Mouse (Mus musculus) erythroid progenitor cell, adult 5-6 weeks (primary cell): ENCODE data around the gene Cand1. TPM values are rescaled to one million over a fixed set of nuclear protein-coding genes. Genes with fewer than 3 reads are reported as not detected.

Experiments used
- ATAC-seq: replicated peaks from 2 replicates; pipeline ENCODE4 v1.8.0; 2016; ENCODE audit warnings: moderate number of reproducible peaks, mild to moderate bottlenecking, moderate TSS enrichment, inconsistent platforms; ENCODE audit not compliant: poor library complexity, low FRiP score, severe bottlenecking
- total RNA-seq, 2 experiments: library from RNA; stranded (forward) in 1 of 2; stranded (reverse) in 1 of 2; fragments of 150-400 nt in 1 of 2; fragments of 186-747, 209-891 nt in 1 of 2; gene quantifications; 2 replicates each; pipeline versions ENCODE4 v1.2.3 to v1.2.4; 2015 to 2017; ENCODE audit warnings: low replicate concordance in 2 of 2

Cand1 gene
- total RNA-seq, 2 experiments from 2014 or later, result 28.4 to 28.9 TPM

DNA sequence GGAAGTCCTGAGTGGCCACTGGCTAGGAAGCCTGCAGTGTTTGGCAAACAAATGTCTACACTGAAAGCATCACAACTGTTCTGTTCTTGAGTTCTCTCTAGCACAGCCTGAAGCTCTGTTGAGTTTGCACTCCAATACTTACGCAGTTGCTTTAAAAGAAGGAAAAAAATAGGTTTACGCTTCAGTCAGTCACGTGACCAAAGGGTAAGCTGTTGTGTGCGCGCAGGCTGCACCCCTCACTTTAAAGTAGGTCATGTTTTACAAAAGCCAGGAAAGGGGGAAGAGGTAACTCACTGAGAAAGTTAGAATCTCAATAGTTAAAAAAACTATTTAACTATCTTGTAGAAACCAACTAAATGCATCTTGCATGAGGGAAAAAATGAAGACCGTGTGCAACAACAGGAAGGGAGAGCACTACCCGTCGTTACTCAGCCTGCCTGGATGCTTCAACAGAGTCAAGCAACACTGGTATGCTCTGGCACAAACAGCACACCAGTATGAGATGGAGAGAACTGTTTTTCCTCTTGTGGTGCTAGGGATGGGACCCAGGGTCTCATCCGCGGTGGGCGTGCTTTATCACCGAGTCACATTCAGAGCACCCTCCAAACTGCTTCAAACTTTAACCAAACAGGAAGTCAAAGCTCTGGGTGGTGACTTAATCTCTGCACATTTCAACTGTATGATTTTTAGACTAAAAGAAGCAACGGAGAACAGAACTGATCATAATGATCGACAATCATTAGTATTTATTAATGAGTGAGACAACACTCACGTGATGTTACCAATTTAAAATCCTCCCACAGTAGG lies 21.4 kb downstream of the Cand1 start:
- no peak for ATAC-seq

DNA sequence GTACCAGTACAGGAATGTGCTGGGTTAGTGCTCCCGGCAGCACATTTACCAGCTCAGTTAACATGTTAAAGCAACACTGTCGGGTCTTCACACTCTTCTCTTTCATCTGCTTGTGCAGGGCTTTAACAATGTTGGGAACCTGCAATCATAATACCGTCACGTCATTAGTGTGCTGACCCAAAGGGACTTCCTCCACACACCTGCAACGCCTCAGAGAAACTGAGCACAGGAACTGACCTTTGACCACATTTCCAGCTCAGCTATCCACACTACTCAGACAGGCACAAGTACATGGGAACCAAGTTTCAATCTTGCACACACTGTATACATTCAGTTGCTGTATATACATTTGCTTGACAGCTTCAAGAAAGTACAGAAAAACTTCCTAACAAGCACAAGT lies 27.4 kb downstream of the Cand1 start:
- no peak for ATAC-seq

DNA sequence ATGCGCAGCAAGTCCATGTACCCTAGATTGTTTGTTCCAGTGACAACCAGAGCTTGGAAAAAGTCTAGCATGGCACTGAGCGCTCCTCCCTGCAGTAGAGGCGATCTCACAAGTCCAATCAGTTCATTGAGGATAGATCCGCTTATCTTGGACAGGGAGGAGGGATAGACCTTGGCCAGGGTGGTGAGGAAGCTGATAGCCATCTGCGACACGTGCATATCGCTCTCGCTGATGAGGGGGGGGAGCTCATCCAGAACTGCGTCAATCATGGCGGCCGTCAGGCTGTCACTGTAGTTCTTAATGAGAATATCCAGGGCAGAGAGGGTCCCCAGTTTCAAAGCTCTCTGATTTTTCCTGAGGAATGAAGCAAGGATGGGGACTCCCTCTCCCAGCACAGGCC lies 28.6 kb downstream of the Cand1 start:
- ATAC-seq, result no peak

DNA sequence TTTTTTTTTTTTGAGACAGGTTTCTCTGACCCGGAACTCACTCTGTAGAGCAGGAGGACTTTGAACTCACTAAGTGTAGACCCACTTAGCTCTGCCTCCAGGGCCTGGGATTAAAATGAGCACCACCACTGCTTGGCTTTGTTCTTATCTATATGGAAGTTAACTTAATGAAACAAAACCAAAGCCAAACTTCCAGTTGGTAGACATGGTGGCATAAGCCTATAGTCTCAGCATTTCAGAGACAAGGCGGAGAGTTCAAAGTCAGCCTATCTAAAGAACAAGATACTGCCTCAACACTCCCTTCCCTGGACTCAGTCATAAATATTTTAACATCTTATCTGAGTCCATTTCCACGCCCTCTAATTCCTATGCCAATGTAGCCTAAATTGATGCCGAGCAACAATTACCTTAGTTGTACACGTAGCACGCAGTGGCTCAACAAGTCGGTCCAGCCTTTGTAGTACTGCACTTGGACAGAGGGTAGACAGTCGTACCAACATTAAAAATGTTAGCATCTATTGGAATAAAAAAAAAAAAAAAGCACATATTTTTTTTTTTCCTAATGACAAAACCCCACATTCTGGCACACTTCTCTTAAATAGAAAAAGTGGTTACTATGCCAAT lies 33.4 kb downstream of the Cand1 start:
- ATAC-seq, result no peak

DNA sequence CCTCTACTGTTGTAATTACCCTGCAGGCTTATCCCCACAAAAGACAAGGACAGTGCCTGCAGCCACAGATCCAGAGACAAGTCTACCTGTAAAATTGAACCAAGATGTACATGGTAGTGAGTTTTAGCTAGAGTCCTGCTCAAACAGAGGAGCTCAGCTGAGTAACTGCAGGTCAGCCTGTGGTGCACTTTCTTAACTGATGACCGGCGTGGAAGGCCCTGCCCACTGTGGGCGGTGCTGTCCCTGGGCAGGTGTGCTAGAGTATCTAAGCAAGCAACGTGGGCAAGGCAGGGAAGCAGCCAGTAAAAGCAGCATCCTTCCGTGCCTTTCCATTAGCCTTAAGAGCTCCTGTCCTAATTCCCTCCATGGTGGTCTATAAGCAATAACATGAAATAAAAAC lies 34.6 kb downstream of the Cand1 start:
- no peak for ATAC-seq

DNA sequence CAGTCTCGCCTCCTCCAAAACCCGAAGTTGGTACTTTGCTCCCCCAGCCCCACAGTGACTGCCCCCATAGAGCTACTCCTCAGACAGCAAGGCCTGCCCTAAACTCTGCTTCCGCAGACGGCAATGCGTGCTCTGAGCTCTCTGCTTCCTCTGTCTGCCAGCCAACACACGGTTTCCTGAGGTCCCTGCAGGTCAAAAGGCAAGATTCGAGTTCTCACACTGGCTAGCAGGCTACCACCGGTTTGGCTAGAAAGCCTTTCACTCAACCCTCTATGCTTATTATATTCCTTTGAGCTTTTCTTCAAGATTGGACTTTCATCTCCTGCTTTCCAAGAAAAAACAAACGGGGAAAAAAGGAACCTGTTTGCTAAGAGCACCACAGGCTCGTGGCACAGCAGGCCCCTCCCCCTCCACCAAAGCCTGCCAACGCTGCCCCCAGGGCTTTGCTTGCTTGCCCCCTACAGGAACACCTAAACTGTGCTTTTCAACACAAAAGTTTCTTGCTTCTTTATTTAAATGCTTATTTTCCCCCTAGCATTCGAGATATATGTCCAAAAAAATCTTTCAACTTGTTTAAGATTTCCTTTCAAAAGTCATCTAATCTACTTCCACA lies 35.4 kb downstream of the Cand1 start:
- ATAC-seq, result no peak

DNA sequence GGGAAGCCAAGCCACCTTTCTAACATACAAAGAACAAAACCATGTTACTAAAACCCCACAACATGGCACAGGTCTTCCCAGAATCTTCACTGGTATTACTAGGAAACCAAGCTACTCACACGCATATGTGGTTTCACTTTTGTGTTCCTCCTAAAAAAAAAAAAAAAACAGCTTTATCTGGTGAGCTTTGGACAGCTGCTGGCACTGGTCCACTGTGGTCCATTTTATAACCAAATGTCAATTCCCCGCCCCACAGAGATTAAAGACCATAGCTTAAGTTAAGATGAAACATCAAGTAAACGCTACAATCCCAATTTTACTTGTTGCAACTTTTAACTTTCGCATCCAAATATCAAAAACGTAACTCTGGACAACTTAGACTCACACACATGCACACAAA lies 40.0 kb downstream of the Cand1 start:
- no peak for ATAC-seq

DNA sequence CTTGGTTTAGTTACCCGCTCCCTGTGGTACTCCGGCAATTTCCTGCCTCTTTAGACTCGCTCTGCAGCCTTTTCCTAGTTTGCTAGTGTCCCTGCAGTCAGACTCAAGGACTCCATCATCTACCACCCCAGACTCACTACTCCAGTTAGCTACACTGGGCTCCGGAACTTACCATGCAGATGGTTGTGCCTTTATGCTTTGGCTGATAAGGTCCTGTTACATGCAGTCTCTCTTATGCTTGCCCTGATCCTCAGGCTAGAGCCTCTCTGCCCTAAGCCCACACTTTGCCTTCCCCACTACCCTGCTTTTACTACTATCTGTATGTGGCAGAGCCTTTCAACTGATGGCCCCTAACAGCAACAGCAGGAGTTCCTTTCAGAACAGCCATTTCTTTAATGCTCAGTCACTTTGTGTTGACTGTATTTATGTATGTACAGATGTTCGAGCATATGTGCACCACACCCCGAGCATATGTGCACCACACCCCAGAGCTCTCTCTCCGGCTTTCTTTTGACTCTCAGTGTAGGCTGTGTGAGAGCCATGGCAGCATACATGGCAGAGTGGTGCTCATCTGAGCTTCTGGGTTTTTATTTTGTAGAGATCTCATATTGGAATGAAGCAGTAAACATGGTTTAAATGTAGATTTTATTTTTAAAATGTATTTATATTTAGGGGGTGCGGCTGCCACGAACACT lies 41.5 kb downstream of the Cand1 start:
- ATAC-seq, result no peak

DNA sequence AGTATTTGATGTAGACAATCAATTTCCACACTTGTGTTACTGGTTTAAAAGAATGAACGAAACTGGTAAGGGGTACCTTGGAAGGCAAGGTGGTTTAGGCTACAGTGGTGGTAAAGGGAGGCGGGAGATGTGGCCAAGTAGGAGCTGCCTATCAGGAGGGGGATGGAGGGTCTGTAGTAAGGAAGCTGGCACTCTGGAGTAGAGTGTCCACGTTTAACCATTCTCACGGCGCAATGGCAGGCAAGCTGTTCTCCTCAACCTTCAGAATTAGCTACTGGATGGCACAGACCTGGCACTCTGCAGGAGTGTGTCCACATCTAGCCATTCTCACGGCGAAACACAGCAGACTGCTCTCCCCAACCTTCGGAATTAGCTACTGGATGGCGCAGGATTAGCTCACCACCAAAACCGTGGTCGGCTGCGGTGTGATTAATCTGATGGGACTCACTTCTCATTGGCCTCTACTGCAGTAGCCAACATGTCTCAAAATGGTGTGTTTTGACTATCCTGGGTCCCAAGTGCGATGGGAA lies 42.2 kb downstream of the Cand1 start:
- ATAC-seq, result no peak

DNA sequence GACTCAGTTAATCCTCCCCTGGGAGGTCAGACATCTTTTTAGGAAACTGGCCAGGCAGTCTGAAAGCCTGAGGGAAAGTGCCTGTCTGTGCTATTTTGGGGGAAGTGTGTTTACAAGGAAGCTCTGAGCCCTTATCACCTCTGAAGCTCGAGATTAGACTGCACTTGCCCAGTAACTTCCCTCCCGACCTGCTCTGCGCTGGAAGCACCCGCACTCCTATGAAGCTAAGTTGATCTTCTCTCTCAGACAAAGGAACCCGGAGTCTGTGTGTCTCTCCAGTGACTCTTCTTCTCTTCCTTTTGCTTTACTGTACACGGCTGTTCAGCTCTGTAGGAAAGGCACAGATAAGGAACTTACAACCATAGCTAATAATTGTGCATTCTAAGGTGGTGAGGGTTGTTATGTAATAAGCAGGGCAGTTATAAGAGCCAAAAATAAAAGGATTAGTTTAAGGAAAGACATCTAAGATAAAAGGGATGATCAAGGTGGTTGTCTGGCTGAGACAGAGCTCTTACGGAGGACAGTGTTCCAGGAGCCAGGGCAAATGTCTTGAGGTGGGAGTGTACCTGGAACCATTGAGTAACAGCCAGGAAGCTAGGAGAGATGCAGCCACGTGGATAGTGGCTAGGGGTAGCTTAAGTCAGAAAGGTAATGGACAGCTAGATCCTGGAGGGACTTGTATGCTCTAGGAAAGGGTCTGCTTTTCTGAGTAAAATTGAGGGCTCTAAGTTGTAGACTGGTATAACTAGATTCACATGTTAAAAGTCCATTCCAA lies 47.1 kb downstream of the Cand1 start:
- ATAC-seq, result no peak

DNA sequence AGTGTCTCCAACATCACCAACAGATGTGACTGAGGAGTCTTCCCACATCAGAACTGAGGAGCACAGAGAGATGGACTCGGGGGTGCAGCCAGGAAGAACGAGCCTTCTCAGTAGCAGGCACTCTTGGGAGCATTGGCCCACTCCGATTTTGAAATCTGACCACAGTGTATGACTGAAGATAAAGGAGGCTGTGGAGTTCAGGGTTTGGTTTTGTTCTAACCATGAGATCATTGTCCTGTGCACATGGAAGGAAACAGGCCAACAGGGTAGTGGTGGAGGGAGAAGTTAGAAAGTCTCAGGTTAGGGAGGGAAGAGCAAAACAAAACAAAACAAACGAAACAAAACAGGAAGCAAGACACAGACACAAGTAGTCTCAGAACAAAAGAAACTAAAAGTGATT lies 52.1 kb downstream of the Cand1 start:
- no peak for ATAC-seq

DNA sequence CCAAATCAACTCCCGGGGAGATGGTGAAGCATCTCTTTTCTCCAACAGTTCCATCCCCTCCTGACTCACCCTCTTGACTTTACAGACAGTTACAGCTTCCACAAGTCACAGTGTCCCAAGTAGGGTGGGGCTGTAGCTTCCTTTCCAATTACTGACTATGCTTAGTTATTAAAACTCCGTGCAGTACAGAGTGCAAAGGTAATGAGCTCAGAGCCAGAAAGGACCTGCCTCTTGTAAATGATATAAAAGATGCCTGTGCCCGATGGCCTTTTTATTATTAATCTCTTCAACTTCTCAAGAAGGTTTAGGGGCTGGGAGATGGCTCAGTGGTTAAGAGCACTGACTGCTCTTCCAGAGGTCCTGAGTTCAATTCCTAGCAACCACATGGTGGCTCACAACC lies 70.2 kb downstream of the Cand1 start:
- ATAC-seq, result no peak

DNA sequence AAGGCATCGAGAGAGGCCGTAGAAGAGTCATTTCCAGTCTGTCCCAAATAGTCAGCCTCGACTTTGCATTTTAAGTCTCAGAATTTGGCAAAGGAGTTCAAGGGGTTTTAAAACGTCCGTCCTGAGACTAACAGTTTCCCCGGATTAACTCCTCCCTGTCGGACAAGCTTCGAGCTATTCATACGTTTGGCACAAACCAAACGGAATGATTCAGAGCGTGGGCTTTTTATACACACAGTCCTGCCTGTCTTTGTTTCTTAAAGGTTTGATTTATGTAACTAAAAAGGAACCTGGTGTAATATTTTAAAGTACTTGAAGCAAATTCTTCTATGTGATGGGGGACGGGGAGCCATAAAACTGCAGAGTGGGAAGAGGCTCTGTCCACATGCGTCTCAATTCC lies 70.6 kb downstream of the Cand1 start:
- no peak for ATAC-seq

DNA sequence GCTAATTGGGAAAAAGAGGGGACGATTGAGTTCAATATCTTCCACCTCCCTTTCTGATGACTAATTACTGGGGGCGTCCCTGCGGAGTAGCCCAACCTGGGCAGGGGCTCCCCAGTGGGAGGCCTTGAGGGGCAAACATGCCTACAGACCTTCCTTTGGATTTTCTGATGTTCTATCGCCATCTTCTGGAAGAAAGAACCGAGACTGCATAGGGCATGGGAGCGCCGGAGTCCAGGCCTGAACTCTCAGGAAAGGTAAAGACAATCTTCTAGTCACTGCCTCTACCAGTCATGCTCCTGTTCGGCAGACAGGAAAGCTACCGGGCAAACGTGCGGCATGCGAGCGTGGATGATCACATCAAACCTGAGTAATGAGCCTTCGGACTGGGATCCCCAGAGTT lies 71.1 kb downstream of the Cand1 start:
- no peak for ATAC-seq

DNA sequence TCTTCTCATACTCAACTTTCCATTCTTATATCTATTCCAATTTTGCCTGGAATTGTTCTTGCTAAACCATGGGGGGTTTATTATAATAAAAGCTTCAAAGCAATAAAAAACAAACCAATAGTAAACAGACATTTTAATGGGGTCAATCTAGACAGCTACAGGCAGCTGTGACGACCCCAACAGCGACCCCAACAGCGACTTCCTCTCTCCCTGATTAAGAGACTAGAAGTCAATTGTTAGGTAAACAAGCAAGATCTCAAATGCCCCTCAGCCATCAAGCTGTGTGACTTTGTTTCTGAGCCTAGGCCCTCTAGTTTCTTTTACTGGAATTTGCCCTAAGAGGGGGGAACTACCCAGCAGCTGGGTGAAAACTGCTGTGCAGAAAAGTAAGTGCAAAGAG lies 72.0 kb downstream of the Cand1 start:
- ATAC-seq, result no peak

DNA sequence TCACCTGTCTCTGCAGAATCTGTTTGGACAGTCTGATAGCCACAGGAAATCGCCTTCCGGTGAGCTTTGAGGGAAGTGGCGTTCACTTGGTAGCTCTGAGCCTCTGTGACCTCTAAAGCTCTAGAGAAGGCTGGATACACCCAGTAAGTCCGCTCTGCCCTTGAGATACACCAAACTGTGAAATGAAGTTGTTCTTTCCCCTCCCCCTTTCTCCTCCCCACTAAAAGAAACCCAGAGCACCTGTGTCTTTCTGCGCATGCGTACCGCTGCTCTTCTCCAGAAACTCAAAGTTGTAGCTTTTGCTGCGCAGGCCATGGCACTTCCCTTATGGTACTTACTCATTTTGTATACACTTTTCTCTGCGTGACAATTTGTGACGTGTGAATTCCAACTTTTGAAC lies 74.8 kb downstream of the Cand1 start:
- no peak for ATAC-seq

DNA sequence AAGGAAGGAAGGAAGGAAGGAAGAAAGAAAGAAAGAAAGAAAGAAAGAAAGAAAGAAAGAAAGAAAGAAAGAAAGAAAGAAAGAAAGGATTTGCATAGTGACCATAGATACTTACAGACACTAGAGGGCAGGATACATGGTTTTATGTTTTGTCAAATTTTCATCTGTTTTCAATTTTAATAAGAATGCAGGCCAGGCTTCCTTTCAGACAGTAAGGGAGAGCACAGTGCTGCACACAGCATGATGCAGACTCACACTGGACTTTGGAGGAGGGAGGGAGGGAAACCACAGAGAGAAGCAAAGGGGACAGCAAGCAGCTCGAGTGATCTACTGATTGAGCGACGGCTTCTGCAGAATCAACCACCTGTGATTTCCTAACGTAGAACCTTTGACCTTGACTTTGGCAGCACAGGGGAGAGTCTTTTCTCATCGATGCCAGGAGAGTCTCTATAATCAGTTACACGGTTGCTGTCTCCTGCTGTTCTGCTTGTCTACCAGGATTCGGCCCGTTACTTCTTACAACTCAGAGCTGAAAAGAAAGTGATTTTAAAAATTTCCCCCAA lies 78.0 kb downstream of the Cand1 start:
- ATAC-seq, result no peak

DNA sequence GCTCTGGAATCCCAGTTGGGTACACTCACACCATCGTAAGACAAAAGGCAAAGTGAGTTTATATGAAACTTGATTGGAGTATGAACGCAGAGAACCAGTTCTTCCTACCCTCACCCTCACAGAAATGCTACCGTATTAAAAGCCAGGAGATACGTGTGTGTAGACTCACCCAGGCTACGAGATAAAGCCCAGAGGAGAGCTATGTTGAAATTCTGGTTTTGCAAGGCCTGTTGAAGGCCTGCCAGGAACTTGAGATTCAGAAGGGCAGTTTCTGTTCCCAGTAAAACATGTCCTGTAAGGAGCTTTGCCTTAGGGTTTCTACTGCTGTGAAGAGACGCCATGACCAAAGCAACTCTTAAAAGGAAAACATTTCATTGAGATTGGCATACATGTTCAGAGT lies 79.7 kb downstream of the Cand1 start:
- no peak for ATAC-seq

DNA sequence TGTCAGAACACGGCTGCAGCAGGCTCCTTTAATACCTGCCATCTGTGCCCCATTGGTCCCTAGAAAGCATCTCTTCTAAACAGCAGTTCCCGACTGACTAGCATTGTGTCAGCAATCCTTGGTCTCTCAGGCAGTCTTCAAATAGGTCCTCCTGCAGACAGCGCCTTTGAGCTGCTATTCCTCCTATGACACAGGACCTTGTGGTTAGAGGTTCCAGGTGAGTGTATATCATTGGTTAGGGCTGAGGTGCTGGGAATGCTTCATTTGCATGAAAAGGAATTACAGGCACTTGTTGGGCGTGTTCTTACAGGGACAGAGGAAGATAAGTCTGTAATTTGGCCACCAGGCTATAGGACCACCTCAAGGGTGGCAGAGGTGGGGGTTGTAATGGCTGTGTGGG lies 90.6 kb downstream of the Cand1 start:
- no peak for ATAC-seq
